Mouse (Mus musculus) liver, embryonic 14.5 days (tissue): Measurements from ENCODE around the gene Ccnh. TPM values are rescaled to one million over a fixed set of nuclear protein-coding genes. Genes with fewer than 3 reads are reported as not detected.

ENCODE experiments used
- ATAC-seq: fragments of 200-750 bp; cut with Nextera tagmentation; 2 replicates; pipeline ENCODE4 v1.8.0; 2017; ENCODE audit warnings: moderate number of reproducible peaks, mild to moderate bottlenecking, moderate library complexity; ENCODE audit not compliant: insufficient read depth
- DNase-seq, 3 experiments: peaks; one replicate each; pipeline ENCODE4 v3.0.0-alpha.2; 2012 to 2013; ENCODE audit warnings: low read depth in 3 of 3, low spot score in 3 of 3
- H3K27ac ChIP-seq: fragments of 300-500 bp; sonication (generic); 2 replicates; pipeline ENCODE4 v1.5.1; 2014; ENCODE audit warnings: moderate library complexity, mild to moderate bottlenecking, control low read depth, inconsistent platforms
- H3K27me3 ChIP-seq: fragments of 300-500 bp; sonication (generic); 2 replicates; pipeline ENCODE4 v1.6.1; 2014; ENCODE audit warnings: mild to moderate bottlenecking, low read length, moderate library complexity; ENCODE audit not compliant: control insufficient read depth, insufficient read depth
- H3K36me3 ChIP-seq: fragments of 300-500 bp; sonication (generic); replicated peaks from 2 replicates; pipeline ENCODE4 v1.6.1; 2014; ENCODE audit warnings: low read depth; ENCODE audit not compliant: control insufficient read depth, insufficient read depth
- H3K4me1 ChIP-seq, 2 experiments: fragments of 200-500 bp in 1 of 2; fragments of 300-500 bp in 1 of 2; sonication (generic) in 1 of 2; replicated peaks; 2 replicates each; pipeline ENCODE4 v1.6.1; 2012 to 2014; ENCODE audit warnings: antibody characterized with exemption in 1 of 2, inconsistent platforms in 1 of 2, low read length in 1 of 2; ENCODE audit not compliant: control insufficient read depth in 2 of 2, insufficient read depth in 2 of 2
- H3K4me2 ChIP-seq: fragments of 300-500 bp; sonication (generic); 2 replicates; pipeline ENCODE4 v1.6.1; 2014; ENCODE audit warnings: low read depth, mild to moderate bottlenecking, control low read depth, moderate library complexity
- H3K4me3 ChIP-seq, 2 experiments: fragments of 200-500 bp in 1 of 2; fragments of 300-500 bp in 1 of 2; sonication (generic) in 1 of 2; 2 replicates each; pipeline ENCODE4 v1.5.1; 2012 to 2014; ENCODE audit warnings: low read depth in 2 of 2, low read length in 2 of 2, mild to moderate bottlenecking in 2 of 2, control low read depth in 1 of 2, inconsistent platforms in 1 of 2, moderate library complexity in 1 of 2; ENCODE audit not compliant: insufficient read depth in 1 of 2
- H3K9ac ChIP-seq: fragments of 300-500 bp; sonication (generic); replicated peaks from 2 replicates; pipeline ENCODE4 v1.6.1; 2014; ENCODE audit warnings: mild to moderate bottlenecking, control low read depth, moderate library complexity
- H3K9me3 ChIP-seq: fragments of 300-500 bp; sonication (generic); 2 replicates; pipeline ENCODE4 v1.6.1; 2016; ENCODE audit warnings: low read length, mixed read lengths; ENCODE audit not compliant: control insufficient read depth
- CTCF ChIP-seq: IDR thresholded peaks from 2 replicates; pipeline ENCODE4 v1.5.1; 2016; ENCODE audit warnings: antibody characterized with exemption, low read depth, control low read depth
- EP300 ChIP-seq: IDR thresholded peaks from 2 replicates; pipeline ENCODE4 v1.6.1; 2016; ENCODE audit warnings: antibody characterized with exemption, low read depth
- WGBS: fragments of 180-500 bp; shearing (Covaris S2); extraction: QIAGEN DNeasy Blood & Tissue Kit; methylation state at CpG from one replicate; pipeline ENCODE4 v1.1.7; 2014; ENCODE audit not compliant: insufficient replicate concordance; 5-methylcytosine and 5-hydroxymethylcytosine counted together
- polyA plus RNA-seq, 2 experiments: library from polyadenylated mRNA; depleted of rRNA in 1 of 2; stranded (reverse) in 1 of 2; unstranded in 1 of 2; fragments of >200 nt; fragmentation: Nextera tagmentation in 1 of 2; extraction: Ambion mirVana in 1 of 2; gene quantifications; 2 replicates each; pipeline versions ENCODE4 v1.2.1 to v1.2.3; 2012 to 2014

Ccnh gene
- polyA plus RNA-seq, 2 experiments = 17.1 to 50.5 TPM

DNA sequence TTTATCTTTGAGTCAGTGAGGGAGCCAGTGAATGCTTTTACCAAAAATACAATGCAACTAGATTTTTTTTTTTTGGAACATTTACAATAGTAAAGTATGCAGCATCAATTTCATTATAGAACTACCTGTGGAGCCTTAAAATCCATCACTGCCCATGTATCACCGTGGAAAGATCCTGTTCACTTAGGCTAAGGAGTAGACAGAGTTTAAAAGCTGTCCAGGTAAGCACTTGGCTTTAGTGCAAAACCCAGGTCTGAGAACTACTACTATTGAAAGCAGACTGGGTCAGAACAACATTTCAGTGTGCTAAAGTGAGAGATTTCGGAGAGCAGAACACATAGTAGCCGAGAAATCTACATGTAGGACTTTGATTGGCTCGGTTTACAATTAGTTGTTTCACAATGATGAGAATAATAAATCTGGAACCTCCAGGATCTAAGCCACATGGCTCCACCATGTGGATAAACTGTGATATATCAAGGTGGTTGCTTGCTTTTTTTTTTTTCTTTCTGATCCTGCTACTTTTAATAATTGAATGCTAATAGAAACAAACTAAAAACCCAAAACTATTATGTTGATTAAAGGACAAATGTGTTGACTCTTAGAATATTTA is 24.6 kb upstream of the Ccnh start:
- DNase-seq = no peak
- no peaks in the 10 kb centered on the region for H3K27me3 ChIP-seq

DNA sequence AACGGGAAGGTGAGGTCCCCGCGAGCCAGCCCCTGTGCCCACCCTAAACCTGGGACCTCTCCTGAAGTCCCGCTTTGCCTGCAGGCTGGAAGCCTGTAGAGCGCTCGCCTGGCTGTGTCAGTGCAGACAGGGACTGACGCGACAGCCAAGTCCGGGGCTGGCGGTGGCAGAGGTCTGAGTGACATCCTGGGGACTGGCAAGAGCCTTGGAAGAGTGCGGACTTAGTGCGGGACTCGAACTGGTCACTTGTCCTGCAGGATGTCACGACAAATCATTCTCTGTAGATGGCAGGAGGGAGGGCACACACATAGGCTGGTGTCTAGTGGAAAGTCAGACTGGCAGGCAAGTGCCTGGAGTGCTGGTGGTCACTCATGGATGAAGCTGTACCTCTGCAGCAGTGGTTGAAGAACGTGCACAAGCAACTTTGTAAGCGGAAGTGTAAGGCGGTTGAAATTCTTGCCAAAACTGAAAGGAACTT is 475 bp downstream of the Ccnh start:
- no peak for TF ChIP-seq EP300
- no peak for TF ChIP-seq CTCF
- DNase-seq (peak in 2 of 3 experiments; percentile 22 to 33), ATAC-seq (peak; percentile 79)
- no peaks in the 10 kb centered on the region; the same call in 1 of the 2 replicates for H3K36me3 ChIP-seq
- H3K27ac ChIP-seq = peak overlapping the region; percentile 58; the same call in 1 of the 2 replicates
- under 1% methylated on average over 17 of the region's 17 CpGs for WGBS
- peak overlapping the region; percentile 73 to 78 for H3K4me3 ChIP-seq
- no peaks in the 10 kb centered on the region for H3K9me3 ChIP-seq
- H3K27me3 ChIP-seq = no peaks in the 10 kb centered on the region
- no peaks in the 10 kb centered on the region for H3K4me1 ChIP-seq
- peak overlapping the region; percentile 90 for H3K4me2 ChIP-seq
- H3K9ac ChIP-seq = peak overlapping the region; percentile 76

More for the DNA sequence above, 24.6 kb upstream of the Ccnh start:
- no peak for ATAC-seq
- WGBS = 32% methylated on average over 4 of the region's 4 CpGs
- Histone ChIP-seq H3K9ac (no peak overlapping the region), H3K27ac (no peak overlapping the region), H3K9me3 (no peaks in the 10 kb centered on the region), H3K36me3 (no peaks in the 10 kb centered on the region), H3K4me2 (no peak overlapping the region), H3K4me1 (no peaks in the 10 kb centered on the region), H3K4me3 (no peak overlapping the region)
- TF ChIP-seq EP300 (no peak), CTCF (no peak)

DNA sequence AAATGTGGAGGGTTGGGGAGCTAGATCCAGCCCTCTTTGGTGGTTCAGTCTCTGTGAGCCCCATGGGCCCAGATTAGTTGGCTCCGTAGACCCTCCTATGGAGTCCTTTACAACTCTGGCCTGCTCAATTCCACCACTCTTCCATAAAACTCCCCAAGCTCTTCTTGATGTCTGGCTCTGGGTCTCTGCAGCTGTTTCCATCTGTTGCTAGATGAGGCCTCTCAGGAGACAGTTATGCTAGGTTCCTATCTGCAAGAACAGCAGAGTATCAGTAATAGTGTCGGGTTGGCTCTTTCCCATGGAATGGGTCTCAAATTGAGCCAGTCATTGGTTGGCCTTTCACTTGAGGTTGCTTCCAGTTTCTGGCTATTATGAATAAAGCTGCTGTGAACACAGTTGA is 2.0 kb downstream of the Ccnh start:
- DNase-seq (no peak), ATAC-seq (no peak)
- Histone ChIP-seq H3K36me3 (no peaks in the 10 kb centered on the region; the same call in 1 of the 2 replicates), H3K27me3 (no peaks in the 10 kb centered on the region), H3K4me3 (no peak overlapping the region), H3K4me1 (no peaks in the 10 kb centered on the region), H3K27ac (no peak overlapping the region), H3K9ac (no peak overlapping the region), H3K9me3 (no peaks in the 10 kb centered on the region), H3K4me2 (no peak overlapping the region)
- WGBS = 80% methylated on average over 2 of the region's 2 CpGs
- TF ChIP-seq EP300 (no peak), CTCF (no peak)

DNA sequence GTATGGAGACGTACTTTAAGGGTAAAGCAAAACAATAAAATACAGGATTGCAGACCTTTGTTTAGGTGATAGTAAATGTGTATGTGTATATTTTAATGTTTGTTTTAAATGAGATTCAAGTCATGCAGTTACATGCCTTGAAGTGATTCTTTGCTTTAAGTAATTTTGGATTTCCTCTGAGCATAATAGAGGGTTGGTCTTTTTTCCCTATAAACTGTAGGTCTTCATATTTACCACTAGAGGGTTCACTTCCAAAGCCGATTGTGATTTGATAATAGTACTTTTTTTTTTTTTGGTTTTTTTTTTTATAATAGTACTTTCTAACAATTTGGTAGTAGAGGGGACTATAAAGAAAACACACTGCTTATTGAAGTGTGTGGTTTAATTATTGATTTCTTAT is 18.3 kb downstream of the Ccnh start:
- no peaks in the 10 kb centered on the region for H3K9me3 ChIP-seq
- WGBS = 59% methylated on average over 2 of the region's 2 CpGs

DNA sequence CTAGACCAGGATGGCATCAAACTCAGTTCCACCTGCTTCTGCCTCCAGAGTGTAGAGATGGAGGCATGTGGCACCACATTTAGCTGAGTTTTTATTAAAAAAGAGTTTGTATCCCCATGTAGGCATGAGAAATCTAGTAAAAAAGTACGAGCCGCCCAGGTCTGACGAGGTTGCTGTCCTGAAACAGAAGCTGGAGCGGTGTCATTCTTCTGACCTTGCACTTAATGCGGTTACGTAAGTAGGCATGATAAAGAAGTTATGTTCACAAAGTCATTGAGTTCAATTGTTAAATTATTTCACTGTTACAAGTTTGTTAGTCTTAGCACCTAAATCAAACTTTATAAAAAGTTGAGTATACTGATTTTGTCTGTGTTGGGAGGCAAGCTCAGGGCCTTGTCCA is 19.4 kb downstream of the Ccnh start:
- Histone ChIP-seq H3K27me3 (no peaks in the 10 kb centered on the region), H3K4me2 (no peak overlapping the region), H3K36me3 (peaks cover 3% of the 10 kb centered on the region; the same call in 1 of the 2 replicates), H3K27ac (no peak overlapping the region), H3K9me3 (no peaks in the 10 kb centered on the region), H3K9ac (no peak overlapping the region), H3K4me3 (no peak overlapping the region), H3K4me1 (no peaks in the 10 kb centered on the region)
- TF ChIP-seq CTCF (no peak), EP300 (no peak)
- DNase-seq (no peak), ATAC-seq (no peak)
- 82% methylated on average over 6 of the region's 6 CpGs for WGBS

More for the DNA sequence above, 18.3 kb downstream of the Ccnh start:
- Histone ChIP-seq H3K27ac (no peak overlapping the region), H3K36me3 (peaks cover 5% of the 10 kb centered on the region; the same call in 1 of the 2 replicates), H3K4me3 (no peak overlapping the region), H3K4me2 (no peak overlapping the region), H3K27me3 (no peaks in the 10 kb centered on the region), H3K4me1 (no peaks in the 10 kb centered on the region), H3K9ac (no peak overlapping the region)
- ATAC-seq = no peak
- no peak for DNase-seq
- no peak for TF ChIP-seq EP300
- no peak; the same call in 1 of the 2 replicates for TF ChIP-seq CTCF
